Comparison of ENCODE assay signal across 8 mouse cellular contexts in the genomic region with DNA sequence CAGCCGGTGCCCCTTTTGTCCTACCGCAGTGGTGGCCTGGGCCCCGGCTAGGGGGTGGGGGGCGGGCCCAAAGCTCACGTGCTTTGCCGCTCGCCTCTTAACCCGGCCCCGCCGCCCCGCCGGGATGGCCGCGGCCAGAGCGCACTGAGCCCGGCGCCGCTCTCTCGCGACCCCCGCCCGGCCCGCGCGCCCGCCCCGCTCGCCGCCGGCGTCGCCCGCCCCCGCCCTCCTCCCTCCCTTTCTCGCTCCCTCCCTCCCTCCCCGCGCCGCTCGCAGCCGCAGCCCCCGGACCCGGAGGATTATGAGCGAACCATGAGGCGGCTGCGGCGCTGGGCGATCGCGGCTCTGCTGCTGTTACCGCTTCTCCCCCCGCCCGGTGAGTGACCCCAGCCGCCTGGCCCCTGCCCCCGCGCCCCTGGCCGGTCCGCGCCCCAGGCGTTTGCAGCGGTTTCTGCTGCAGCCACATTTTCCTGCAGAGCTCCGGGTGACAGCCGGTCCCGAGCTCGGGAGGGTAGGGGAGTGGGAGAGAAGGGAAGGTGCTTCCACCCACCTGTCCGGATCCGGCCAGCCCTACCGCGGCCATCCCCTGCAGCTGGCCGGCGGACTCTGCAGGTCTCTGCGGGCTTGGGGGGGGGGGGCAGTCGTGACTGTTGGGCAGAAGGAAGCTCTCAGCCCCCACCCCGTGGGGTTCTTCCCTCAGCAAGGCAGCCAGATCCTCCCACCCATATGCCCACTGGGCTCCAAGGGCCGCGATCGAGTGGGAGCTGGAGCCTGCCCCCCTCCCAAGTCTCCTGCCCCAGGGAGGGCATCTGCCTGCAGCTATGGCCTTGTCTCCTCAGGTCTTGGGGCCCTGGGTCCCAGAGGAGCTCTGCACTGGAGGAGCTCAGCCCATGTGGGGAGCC. TPM values are rescaled to one million over a fixed set of nuclear protein-coding genes. Genes with fewer than 3 reads are reported as not detected.
DNase-seq lines count a peak whose midpoint lies in the region; ATAC-seq and TF ChIP-seq lines count a peak whose summit lies in the region.

Gene Adam11, plus strand, starts transcription at position 131 of the 902 bp plus-strand sequence.

- TF ChIP-seq CTCF in thymus, adult 2 months (IDR thresholded peaks at IDR 0.05; ENCODE audit: borderline replicate concordance, control insufficient read depth, extremely low read depth, insufficient read depth, low read length, poor library complexity): no peak

- H3K4me2 ChIP-seq in heart, embryonic 13.5 days: peak within 1 kb of the TSS; percentile 99
- H3K4me2 ChIP-seq in intestine, embryonic 14.5 days (ENCODE audit: low read length): peak within 1 kb of the TSS; percentile 100
- peak within 1 kb of the TSS; percentile 99 for H3K4me2 ChIP-seq in midbrain, embryonic 11.5 days

- peaks cover 51% of the 10 kb centered on the region for H3K27me3 ChIP-seq in heart, embryonic 13.5 days (replicated peaks)
- peaks cover 12% of the 10 kb centered on the region for H3K27me3 ChIP-seq in thymus, adult 2 months (ENCODE audit: control insufficient read depth, insufficient read depth, low read length)
- peaks cover 22% of the 10 kb centered on the region for H3K27me3 ChIP-seq in intestine, embryonic 14.5 days (replicated peaks; ENCODE audit: control insufficient read depth, insufficient read depth, low read length)
- H3K27me3 ChIP-seq in midbrain, embryonic 11.5 days (ENCODE audit: control insufficient read depth, insufficient read depth, low read length): peaks cover 15% of the 10 kb centered on the region; the same call in 1 of the 2 replicates

- H3K36me3 ChIP-seq in heart, embryonic 13.5 days: no peaks in the 10 kb centered on the region
- no peaks in the 10 kb centered on the region for H3K36me3 ChIP-seq in thymus, adult 2 months (ENCODE audit: control insufficient read depth, insufficient read depth, low read length)
- no peaks in the 10 kb centered on the region for H3K36me3 ChIP-seq in intestine, embryonic 14.5 days (ENCODE audit: control insufficient read depth, insufficient read depth, low read length)
- no peaks in the 10 kb centered on the region for H3K36me3 ChIP-seq in midbrain, embryonic 11.5 days (ENCODE audit: control insufficient read depth, insufficient read depth, low read length)

- 2% methylated on average over 40 of the region's 76 CpGs for WGBS in heart, embryonic 13.5 days
- 3% methylated on average over 51 of the region's 76 CpGs for WGBS in thymus, adult 2 months
- WGBS in intestine, embryonic 14.5 days: 1% methylated on average over 64 of the region's 76 CpGs
- under 1% methylated on average over 59 of the region's 76 CpGs for WGBS in midbrain, embryonic 11.5 days

- peak within 1 kb of the TSS; percentile 45 for H3K27ac ChIP-seq in heart, embryonic 13.5 days (replicated peaks)
- no peak within 1 kb of the TSS for H3K27ac ChIP-seq in thymus, adult 2 months (ENCODE audit: control insufficient read depth, insufficient read depth, low read length)
- no peak within 1 kb of the TSS for H3K27ac ChIP-seq in intestine, embryonic 14.5 days (ENCODE audit: low read depth)
- no peak within 1 kb of the TSS for H3K27ac ChIP-seq in midbrain, embryonic 11.5 days (ENCODE audit: low read depth, low read length)

- H3K4me3 ChIP-seq in heart, embryonic 13.5 days: peak within 1 kb of the TSS; percentile 74
- peak within 1 kb of the TSS; percentile 36 for H3K4me3 ChIP-seq in thymus, adult 2 months (ENCODE audit: control insufficient read depth, insufficient read depth, low read length)
- H3K4me3 ChIP-seq in intestine, embryonic 14.5 days (ENCODE audit: low read depth, low read length): peak within 1 kb of the TSS; percentile 59
- H3K4me3 ChIP-seq in midbrain, embryonic 11.5 days (ENCODE audit: low read depth, low read length): peak within 1 kb of the TSS; percentile 58

- H3K9me3 ChIP-seq in heart, embryonic 13.5 days: no peaks in the 10 kb centered on the region
- H3K9me3 ChIP-seq in intestine, embryonic 14.5 days (ENCODE audit: control insufficient read depth, low read length): no peaks in the 10 kb centered on the region
- no peaks in the 10 kb centered on the region for H3K9me3 ChIP-seq in midbrain, embryonic 11.5 days (ENCODE audit: control insufficient read depth, low read length)

- peak within 1 kb of the TSS; percentile 91 for H3K9ac ChIP-seq in heart, embryonic 13.5 days
- H3K9ac ChIP-seq in intestine, embryonic 14.5 days (ENCODE audit: low read length): peak within 1 kb of the TSS; percentile 52
- H3K9ac ChIP-seq in midbrain, embryonic 11.5 days (ENCODE audit: low read length): peak within 1 kb of the TSS; percentile 74

- no peak for ATAC-seq in heart, embryonic 13.5 days (ENCODE audit: extremely low read depth, insufficient number of reproducible peaks, low FRiP score, low TSS enrichment)
- ATAC-seq in intestine, embryonic 14.5 days (replicated peaks; ENCODE audit: low FRiP score, low TSS enrichment, low read depth): peak; percentile 30; the same call in 1 of the 2 replicates
- ATAC-seq in midbrain, embryonic 11.5 days (ENCODE audit: low FRiP score): peak; percentile 76

- TF ChIP-seq POLR2A in thymus, adult 2 months (IDR thresholded peaks at IDR 0.05; ENCODE audit: control insufficient read depth, extremely low read depth, insufficient read depth, low read length, poor library complexity): no peak

- peaks cover 38% of the 10 kb centered on the region for H3K4me1 ChIP-seq in heart, embryonic 13.5 days
- H3K4me1 ChIP-seq in thymus, adult 2 months (replicated peaks; ENCODE audit: control insufficient read depth, insufficient read depth, low read length): peaks cover 11% of the 10 kb centered on the region
- H3K4me1 ChIP-seq in intestine, embryonic 14.5 days (replicated peaks; ENCODE audit: control insufficient read depth, insufficient read depth, low read length): peaks cover 5% of the 10 kb centered on the region; the same call in 1 of the 2 replicates
- peaks cover 9% of the 10 kb centered on the region for H3K4me1 ChIP-seq in midbrain, embryonic 11.5 days (ENCODE audit: control insufficient read depth, insufficient read depth, low read length)

- no peak for DNase-seq in heart, adult 9 months (ENCODE audit: low spot score in 2 of 2)
- DNase-seq in thymus, adult 2 months: no peak
- no peak for DNase-seq in thymus, adult 18-20 months
- DNase-seq in intestine, embryonic 14.5 days (ENCODE audit: low spot score): peak; percentile 66
- peak; percentile 93 for DNase-seq in midbrain, embryonic 11.5 days (ENCODE audit: low spot score, missing footprints)
- DNase-seq in adipocyte (ENCODE audit: low spot score): no peak
- DNase-seq in urinary bladder, postnatal 36 days (ENCODE audit: low spot score in 2 of 2): no peak

RNA-seq across cellular contexts. Expression of gene Adam11, which starts in this region (rescaled TPM):
- polyA plus RNA-seq in heart, embryonic 13.5 days (2015; fragmentation: Nextera tagmentation; extraction: Ambion mirVana): 6.7 and 7.3 TPM in 2 replicates
- polyA plus RNA-seq in thymus, adult 2 months (2012; rRNA removed): 30.2 and 51.6 TPM in 2 replicates
- polyA plus RNA-seq in intestine, embryonic 14.5 days (2014; fragmentation: Nextera tagmentation; extraction: Ambion mirVana): 4.9 and 5.8 TPM in 2 replicates
- polyA plus RNA-seq in midbrain, embryonic 11.5 days (2014; fragmentation: Nextera tagmentation; extraction: Ambion mirVana): 13.6 and 13.8 TPM in 2 replicates

Comparison
In these comparisons a context has a peak if more than half of its experiments do, and no peak if none do; other contexts are left out.
1. DNase-seq: peak in intestine, embryonic 14.5 days (single experiment) and midbrain, embryonic 11.5 days (single experiment); none in heart, adult 9 months (0 of 2), thymus, adult 2 months (single experiment), thymus, adult 18-20 months (0 of 2), adipocyte (single experiment) and urinary bladder, postnatal 36 days (0 of 2).
2. Peak in every context shown above with its lines, with median percentiles within 50 percentile points of each other: H3K4me2 ChIP-seq, H3K4me3 ChIP-seq and H3K9ac ChIP-seq.